Mouse (Mus musculus) ES-Bruce4 (cell line): ENCODE results near the gene Agbl4. TPM values are rescaled to one million over a fixed set of nuclear protein-coding genes. Genes with fewer than 3 reads are reported as not detected.

Experiments used
- H3K27ac ChIP-seq: 2 replicates; pipeline ENCODE4 v1.5.1; 2012; ENCODE audit warnings: low read length, inconsistent platforms; ENCODE audit not compliant: insufficient read depth
- H3K27me3 ChIP-seq: 2 replicates; pipeline ENCODE4 v1.6.1; 2012; ENCODE audit warnings: mild to moderate bottlenecking, low read length, inconsistent platforms; ENCODE audit not compliant: control insufficient read depth, poor library complexity, insufficient read depth, severe bottlenecking
- H3K36me3 ChIP-seq: 2 replicates; pipeline ENCODE4 v1.6.1; 2012; ENCODE audit warnings: inconsistent platforms, mild to moderate bottlenecking, low read length, moderate library complexity; ENCODE audit not compliant: control insufficient read depth, poor library complexity, insufficient read depth, severe bottlenecking
- H3K4me1 ChIP-seq: one replicate; pipeline ENCODE4 v1.8.1; 2011; ENCODE audit warnings: low read length; ENCODE audit not compliant: control insufficient read depth, insufficient read depth
- H3K4me3 ChIP-seq: 2 replicates; pipeline ENCODE4 v1.5.1; 2011; ENCODE audit warnings: low read depth, mild to moderate bottlenecking, low read length
- H3K9ac ChIP-seq: 2 replicates; pipeline ENCODE4 v1.6.1; 2012; ENCODE audit warnings: low read depth, mild to moderate bottlenecking, inconsistent platforms; ENCODE audit not compliant: poor library complexity, severe bottlenecking
- H3K9me3 ChIP-seq: replicated peaks from 2 replicates; pipeline ENCODE4 v1.6.1; 2012; ENCODE audit warnings: mild to moderate bottlenecking, low read length, inconsistent platforms; ENCODE audit not compliant: control insufficient read depth, poor library complexity, insufficient read depth, severe bottlenecking
- CTCF ChIP-seq: IDR thresholded peaks from one replicate; pipeline ENCODE4 v1.8.1; 2011; ENCODE audit warnings: low read depth, low read length
- EP300 ChIP-seq: IDR thresholded peaks from 2 replicates; pipeline ENCODE4 v1.6.1; 2011; ENCODE audit warnings: low read depth, low read length; ENCODE audit not compliant: insufficient read depth
- POLR2A ChIP-seq: IDR thresholded peaks from one replicate; pipeline ENCODE4 v1.8.1; 2011; ENCODE audit warnings: low read length; ENCODE audit not compliant: insufficient read depth
- polyA plus RNA-seq: library from polyadenylated mRNA; stranded (reverse); fragments of >200 nt; gene quantifications from 2 replicates; pipeline ENCODE4 v1.2.4, GENCODE M21; 2011; ENCODE audit warnings: low read depth; ENCODE audit not compliant: missing spikeins, insufficient read depth, insufficient read length

The Agbl4 gene
- polyA plus RNA-seq, 1 experiment, result not detected

DNA sequence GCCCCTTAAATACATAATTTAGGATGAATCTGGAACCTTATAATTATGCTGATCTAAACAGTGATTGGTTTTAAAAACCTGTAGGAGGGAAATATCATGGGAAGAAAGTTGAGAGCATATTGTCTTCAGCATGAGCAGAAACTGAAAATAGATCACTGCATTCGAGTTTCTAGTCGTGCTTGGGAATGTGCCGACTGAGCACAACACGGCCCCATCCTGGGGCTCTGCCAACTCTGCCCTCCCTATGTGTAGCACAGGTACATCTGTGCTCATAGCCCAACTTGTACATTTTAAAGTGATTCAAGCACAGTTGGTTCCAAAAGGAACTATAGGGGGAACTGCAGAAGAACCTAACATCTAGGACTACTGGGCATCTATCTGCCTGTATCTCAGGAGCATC lies 402.4 kb downstream of the Agbl4 start:
- Histone ChIP-seq H3K27ac (no peak overlapping the region), H3K9me3 (no peaks in the 10 kb centered on the region), H3K4me1 (no peaks in the 10 kb centered on the region), H3K4me3 (no peak overlapping the region), H3K9ac (no peak overlapping the region), H3K36me3 (no peaks in the 10 kb centered on the region), H3K27me3 (no peaks in the 10 kb centered on the region)
- TF ChIP-seq EP300 (no peak), POLR2A (no peak), CTCF (no peak)

DNA sequence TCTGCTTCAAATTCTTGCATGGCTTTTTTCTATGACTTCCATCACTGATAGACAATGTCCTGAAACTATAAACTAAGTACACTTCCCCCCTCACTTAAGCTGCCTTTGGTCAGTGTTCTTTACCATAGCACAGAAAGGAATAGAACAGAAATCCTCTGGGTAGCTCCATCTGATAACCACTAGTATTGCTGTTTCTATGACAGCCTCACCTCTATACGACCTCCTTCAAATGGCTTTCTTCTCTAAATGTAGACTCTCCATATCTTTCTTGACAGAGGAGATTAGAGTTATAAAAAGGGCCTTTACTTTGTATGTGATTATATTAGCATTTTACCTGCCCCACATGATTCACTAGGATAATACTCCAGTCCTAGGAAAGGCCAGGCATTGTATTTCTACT lies 413.5 kb downstream of the Agbl4 start:
- Histone ChIP-seq H3K9me3 (no peaks in the 10 kb centered on the region), H3K27ac (no peak overlapping the region), H3K36me3 (no peaks in the 10 kb centered on the region), H3K4me1 (no peaks in the 10 kb centered on the region), H3K27me3 (no peaks in the 10 kb centered on the region), H3K9ac (no peak overlapping the region), H3K4me3 (no peak overlapping the region)
- TF ChIP-seq EP300, result no peak
- no peak for TF ChIP-seq CTCF
- no peak for TF ChIP-seq POLR2A

DNA sequence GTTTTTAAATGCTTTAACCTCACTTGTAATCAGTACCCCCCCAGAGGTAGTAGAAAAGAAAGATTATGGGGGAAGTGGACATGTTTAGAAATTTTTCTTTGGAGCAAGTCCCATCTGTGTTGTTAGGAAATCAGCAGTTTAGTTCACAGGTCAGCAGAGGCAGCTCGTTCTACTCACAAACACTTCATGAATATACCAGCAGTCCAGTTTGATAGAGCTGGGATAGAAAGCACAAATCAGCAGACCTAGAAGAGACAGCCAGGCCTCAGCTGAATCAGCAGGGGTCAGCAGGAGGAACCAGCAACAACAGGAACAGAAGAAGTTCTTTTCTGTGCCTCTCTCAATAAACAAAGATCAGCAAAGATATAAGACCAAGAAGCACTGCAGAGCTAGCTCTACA lies 435.3 kb downstream of the Agbl4 start:
- no peaks in the 10 kb centered on the region for H3K9me3 ChIP-seq

DNA sequence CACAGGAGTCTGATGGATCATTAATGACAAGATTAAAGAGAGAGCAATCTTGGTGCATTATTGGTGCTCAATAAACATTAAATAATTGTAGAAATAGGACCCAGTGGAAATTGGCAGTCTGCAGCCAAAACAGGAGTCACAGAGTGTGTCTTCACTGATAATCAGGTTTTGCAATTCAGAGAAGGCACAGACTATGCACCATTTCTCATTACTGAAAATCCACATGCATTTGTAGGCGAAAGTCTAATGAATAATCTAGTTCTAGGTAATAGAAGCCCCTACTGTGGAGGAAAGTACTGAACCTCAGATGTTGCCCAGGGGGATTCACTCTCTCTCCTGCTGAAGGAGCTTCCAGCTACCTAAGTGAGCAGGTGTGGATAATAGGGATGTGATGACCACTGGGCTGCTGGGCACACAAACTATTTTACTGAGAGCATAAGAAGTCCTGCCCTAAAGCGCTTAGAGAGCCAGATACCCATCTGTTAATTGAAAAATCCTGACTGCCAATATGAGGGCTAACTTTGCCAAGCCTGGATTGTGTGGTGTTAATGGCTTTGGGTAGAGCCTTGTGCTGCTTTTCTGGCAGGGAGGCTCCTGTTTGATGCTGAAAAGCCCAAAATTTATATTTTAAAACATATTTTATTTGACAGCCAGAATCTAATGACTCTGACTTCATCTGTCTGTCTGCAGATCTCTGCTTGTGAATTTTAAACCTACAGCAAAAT lies 482.4 kb downstream of the Agbl4 start:
- Histone ChIP-seq H3K36me3 (no peaks in the 10 kb centered on the region), H3K9ac (no peak overlapping the region), H3K9me3 (no peaks in the 10 kb centered on the region), H3K27me3 (no peaks in the 10 kb centered on the region), H3K4me3 (no peak overlapping the region), H3K4me1 (no peaks in the 10 kb centered on the region), H3K27ac (no peak overlapping the region)
- TF ChIP-seq POLR2A (no peak), CTCF (no peak), EP300 (no peak)

More for the DNA sequence above, 435.3 kb downstream of the Agbl4 start:
- Histone ChIP-seq H3K4me3 (no peak overlapping the region), H3K4me1 (no peaks in the 10 kb centered on the region), H3K27me3 (no peaks in the 10 kb centered on the region), H3K36me3 (no peaks in the 10 kb centered on the region), H3K27ac (no peak overlapping the region), H3K9ac (no peak overlapping the region)
- TF ChIP-seq CTCF (no peak), POLR2A (no peak), EP300 (no peak)

DNA sequence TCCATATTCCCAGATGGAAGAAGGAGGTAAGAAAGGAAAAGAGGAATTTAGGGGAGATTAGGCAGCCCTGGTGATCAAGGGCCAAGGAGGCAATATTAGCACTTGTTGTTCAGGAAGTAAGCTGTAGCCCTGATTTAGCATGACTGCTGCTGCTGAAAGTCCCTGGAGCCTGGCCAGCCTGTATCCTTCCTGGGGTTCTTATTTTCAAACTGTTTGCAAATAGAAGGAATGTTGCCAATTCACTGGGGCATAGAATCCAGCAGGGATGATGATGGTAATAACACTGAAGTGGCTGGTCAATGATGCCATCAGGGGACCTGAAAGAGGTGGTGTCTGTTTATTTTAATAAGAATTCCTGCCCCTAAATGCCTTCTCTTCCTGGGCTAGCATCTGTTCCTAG lies 518.6 kb downstream of the Agbl4 start:
- Histone ChIP-seq H3K36me3 (no peaks in the 10 kb centered on the region), H3K4me1 (no peaks in the 10 kb centered on the region), H3K9ac (no peak overlapping the region), H3K9me3 (no peaks in the 10 kb centered on the region), H3K27ac (no peak overlapping the region), H3K4me3 (no peak overlapping the region), H3K27me3 (no peaks in the 10 kb centered on the region; the same call in 1 of the 2 replicates)
- TF ChIP-seq POLR2A, result no peak
- no peak for TF ChIP-seq EP300
- TF ChIP-seq CTCF, result no peak

DNA sequence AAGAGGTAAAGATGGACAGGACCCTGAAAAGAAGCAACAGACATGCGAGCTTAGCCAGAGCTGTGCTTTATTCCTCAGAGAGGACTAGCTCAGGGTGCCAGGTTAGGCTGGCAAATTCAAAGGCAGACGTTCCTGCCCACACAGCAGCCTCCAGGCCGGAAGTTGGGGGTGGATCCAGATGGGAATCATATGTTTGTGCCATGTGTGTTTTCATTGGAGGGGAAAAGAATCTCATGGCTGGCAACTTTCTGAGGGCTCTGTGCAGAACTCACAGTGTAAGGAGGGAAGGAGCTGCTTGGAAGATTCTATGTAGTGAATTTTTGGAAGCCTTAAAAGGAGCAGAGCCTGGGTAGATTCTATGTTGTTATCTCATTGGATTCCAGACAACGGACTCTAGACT lies 519.1 kb downstream of the Agbl4 start:
- no peaks in the 10 kb centered on the region for H3K9me3 ChIP-seq
- no peaks in the 10 kb centered on the region; the same call in 1 of the 2 replicates for H3K27me3 ChIP-seq
- no peak overlapping the region for H3K27ac ChIP-seq
- H3K4me3 ChIP-seq, result no peak overlapping the region
- no peak overlapping the region for H3K9ac ChIP-seq
- H3K36me3 ChIP-seq, result no peaks in the 10 kb centered on the region
- no peaks in the 10 kb centered on the region for H3K4me1 ChIP-seq
- TF ChIP-seq EP300 (no peak), CTCF (no peak), POLR2A (no peak)
